Mouse (Mus musculus) forebrain, embryonic 15.5 days (tissue): Measurements from ENCODE around the gene Sik3. TPM values are rescaled to one million over a fixed set of nuclear protein-coding genes. Genes with fewer than 3 reads are reported as not detected.

Source experiments
- ATAC-seq: fragments of 200-750 bp; cut with Nextera tagmentation; replicated peaks from 2 replicates; pipeline ENCODE4 v1.8.0; 2017; ENCODE audit warnings: mild to moderate bottlenecking, moderate TSS enrichment, moderate library complexity
- H3K27ac ChIP-seq: fragments of 300-500 bp; sonication (generic); replicated peaks from 2 replicates; pipeline ENCODE4 v1.5.1; 2015; ENCODE audit warnings: mild to moderate bottlenecking, inconsistent platforms
- H3K27me3 ChIP-seq: fragments of 300-500 bp; sonication (generic); 2 replicates; pipeline ENCODE4 v1.6.1; 2015; ENCODE audit warnings: inconsistent platforms
- H3K36me3 ChIP-seq: fragments of 300-500 bp; sonication (generic); 2 replicates; pipeline ENCODE4 v1.6.1; 2015; ENCODE audit warnings: mild to moderate bottlenecking, inconsistent platforms
- H3K4me1 ChIP-seq: fragments of 300-500 bp; sonication (generic); 2 replicates; pipeline ENCODE4 v1.6.1; 2015; ENCODE audit warnings: inconsistent platforms
- H3K4me2 ChIP-seq: fragments of 300-500 bp; sonication (generic); replicated peaks from 2 replicates; pipeline ENCODE4 v1.6.1; 2015; ENCODE audit warnings: mild to moderate bottlenecking, inconsistent platforms
- H3K4me3 ChIP-seq: fragments of 300-500 bp; sonication (generic); 2 replicates; pipeline ENCODE4 v1.5.1; 2015; ENCODE audit warnings: mild to moderate bottlenecking, inconsistent platforms
- H3K9ac ChIP-seq: fragments of 300-500 bp; sonication (generic); replicated peaks from 2 replicates; pipeline ENCODE4 v1.6.1; 2015; ENCODE audit warnings: mild to moderate bottlenecking, inconsistent platforms
- H3K9me3 ChIP-seq: fragments of 300-500 bp; sonication (generic); 2 replicates; pipeline ENCODE4 v1.6.1; 2016; ENCODE audit warnings: inconsistent platforms
- WGBS: fragments of 180-500 bp; shearing (Covaris S2); methylation state at CpG from one replicate; pipeline ENCODE4 v1.1.7; 2015; ENCODE audit warnings: mixed read lengths; 5-methylcytosine and 5-hydroxymethylcytosine counted together
- polyA plus RNA-seq: library from polyadenylated mRNA; unstranded; fragments of >200 nt; fragmentation: Nextera tagmentation; extraction: Ambion mirVana; gene quantifications from 2 replicates; pipeline ENCODE4 v1.2.1, GENCODE M21; 2015

Sik3 gene
- polyA plus RNA-seq, 1 experiment from 2014 or later, result 9.2 TPM

DNA sequence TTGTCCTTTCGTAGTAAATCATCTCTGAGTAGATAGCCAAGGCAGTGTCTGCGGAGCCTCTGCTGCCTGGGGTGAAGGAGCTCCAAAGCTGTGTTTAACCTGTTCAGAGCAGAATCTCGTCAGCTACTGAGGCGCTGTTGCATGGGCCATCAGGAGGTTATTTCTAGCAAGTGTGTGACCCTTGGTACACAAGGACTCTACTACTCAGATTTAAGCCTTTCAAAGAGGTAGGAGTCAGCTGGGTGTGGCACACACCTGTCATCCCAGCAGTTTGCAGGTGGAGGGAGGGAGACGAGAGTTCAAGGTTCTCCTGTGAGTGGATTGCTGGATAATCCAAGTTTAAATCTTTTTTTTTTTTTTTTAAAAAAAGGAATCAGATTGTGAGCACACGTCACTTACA, 7.4 kb downstream of the Sik3 start:
- no peaks in the 10 kb centered on the region for H3K9me3 ChIP-seq
- no peak for ATAC-seq
- 88% methylated on average over 6 of the region's 6 CpGs for WGBS

DNA sequence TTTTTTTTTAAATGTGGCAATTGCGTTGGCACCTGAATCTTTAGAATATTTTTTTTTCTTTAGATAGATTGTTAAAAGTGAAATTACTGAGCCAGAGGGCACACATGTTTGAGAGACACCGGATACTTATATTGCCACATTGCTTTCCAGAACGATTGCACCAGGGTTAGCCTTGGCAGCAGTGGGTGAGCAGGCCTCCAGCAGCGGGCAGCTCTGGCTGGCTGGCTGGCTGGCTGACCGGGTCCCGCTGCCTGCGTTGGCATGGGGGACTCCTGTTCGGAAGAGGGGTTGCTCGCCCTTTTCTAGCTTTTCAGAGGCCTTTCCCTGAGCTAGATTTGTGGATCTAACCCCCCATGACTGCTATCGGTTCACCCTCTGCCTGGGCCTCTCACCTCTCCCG, 11.0 kb downstream of the Sik3 start:
- Histone ChIP-seq H3K9ac (no peak overlapping the region), H3K27ac (no peak overlapping the region), H3K4me2 (no peak overlapping the region), H3K4me1 (peaks cover 14% of the 10 kb centered on the region; the same call in 1 of the 2 replicates), H3K27me3 (no peaks in the 10 kb centered on the region), H3K36me3 (no peaks in the 10 kb centered on the region), H3K9me3 (no peaks in the 10 kb centered on the region), H3K4me3 (no peak overlapping the region)
- WGBS, result 90% methylated on average over 11 of the region's 11 CpGs
- ATAC-seq, result no peak

More for the DNA sequence above, 7.4 kb downstream of the Sik3 start:
- Histone ChIP-seq H3K27me3 (no peaks in the 10 kb centered on the region), H3K4me3 (no peak overlapping the region), H3K9ac (no peak overlapping the region), H3K4me1 (peaks cover 18% of the 10 kb centered on the region), H3K36me3 (no peaks in the 10 kb centered on the region), H3K27ac (no peak overlapping the region), H3K4me2 (no peak overlapping the region)

DNA sequence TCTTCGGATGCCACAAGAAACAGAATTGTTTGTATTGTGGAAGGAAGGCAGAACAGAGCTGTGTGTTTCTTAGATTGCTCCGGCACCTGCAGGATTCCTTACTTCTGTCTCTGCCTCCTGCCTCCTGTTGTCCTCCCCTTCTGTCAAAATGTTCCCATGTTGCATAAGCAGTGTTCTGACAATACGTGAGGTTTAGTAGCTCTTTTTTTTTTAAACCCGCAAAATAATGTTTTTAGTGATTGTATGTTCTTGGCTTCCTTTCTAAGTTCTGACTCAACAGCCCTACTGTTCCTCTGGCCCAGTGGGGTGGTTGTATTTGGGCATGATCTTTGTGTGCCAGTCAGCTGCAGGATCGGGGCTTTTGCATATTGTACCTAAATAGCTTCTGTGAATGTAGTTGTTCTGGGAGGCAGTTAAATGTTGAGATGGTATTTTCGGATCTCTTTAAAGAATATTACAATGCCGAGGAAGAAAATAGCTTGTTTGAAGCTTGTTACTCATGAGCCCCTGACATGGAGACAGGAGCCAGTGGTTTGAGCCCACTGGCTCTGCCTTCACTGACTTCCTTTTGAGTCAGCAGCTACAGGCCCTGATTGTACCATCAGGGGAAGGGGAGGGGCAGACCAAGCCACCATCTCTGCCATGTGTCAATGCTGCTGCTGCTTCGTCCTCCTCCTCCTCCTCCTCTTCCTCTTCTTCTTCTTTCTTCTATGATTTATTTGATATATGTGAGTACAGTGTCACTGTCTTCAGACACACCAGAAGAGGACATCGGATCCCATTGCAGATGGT, 13.6 kb downstream of the Sik3 start:
- H3K4me3 ChIP-seq, result no peak overlapping the region
- no peaks in the 10 kb centered on the region for H3K27me3 ChIP-seq
- ATAC-seq, result no peak
- no peak overlapping the region for H3K4me2 ChIP-seq
- H3K4me1 ChIP-seq, result peaks cover 14% of the 10 kb centered on the region; the same call in 1 of the 2 replicates
- no peak overlapping the region for H3K9ac ChIP-seq
- WGBS, result 77% methylated on average over 9 of the region's 9 CpGs
- no peak overlapping the region for H3K27ac ChIP-seq
- H3K9me3 ChIP-seq, result no peaks in the 10 kb centered on the region
- H3K36me3 ChIP-seq, result no peaks in the 10 kb centered on the region

GRCm38 (mm10) chr9:46027994-46028393, 15.4 kb downstream of the Sik3 start:
- WGBS, result 23% methylated on average over 8 of the region's 8 CpGs

DNA sequence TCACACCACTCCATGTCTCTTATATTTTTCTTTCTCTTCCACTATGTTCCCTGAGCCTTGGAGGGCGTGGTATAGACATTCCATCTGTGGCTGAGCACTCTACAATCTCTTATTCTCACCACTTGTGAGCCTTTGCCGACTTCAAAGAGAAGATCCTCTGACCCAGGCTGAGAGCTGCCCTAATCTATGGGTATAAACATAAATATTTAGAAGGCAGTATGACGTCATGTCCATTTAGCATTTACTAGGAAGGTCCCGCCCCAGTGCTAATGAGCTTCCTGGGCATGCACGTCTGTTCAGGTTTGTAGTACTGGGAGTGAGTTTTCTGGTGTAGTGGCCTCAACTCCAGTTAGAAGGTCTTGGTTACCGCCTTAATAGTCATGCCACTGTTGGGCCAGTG, 16.9 kb downstream of the Sik3 start:
- H3K9ac ChIP-seq, result no peak overlapping the region
- no peaks in the 10 kb centered on the region for H3K27me3 ChIP-seq
- ATAC-seq, result no peak
- no peaks in the 10 kb centered on the region for H3K9me3 ChIP-seq
- 65% methylated on average over 6 of the region's 6 CpGs for WGBS
- H3K36me3 ChIP-seq, result no peaks in the 10 kb centered on the region
- no peak overlapping the region for H3K27ac ChIP-seq
- H3K4me3 ChIP-seq, result no peak overlapping the region
- no peak overlapping the region for H3K4me2 ChIP-seq
- peaks cover 19% of the 10 kb centered on the region for H3K4me1 ChIP-seq

More at GRCm38 (mm10) chr9:46027994-46028393, 15.4 kb downstream of the Sik3 start:
- H3K4me3 ChIP-seq, result no peak overlapping the region
- no peak for ATAC-seq
- no peak overlapping the region; the same call in 1 of the 2 replicates for H3K9ac ChIP-seq
- H3K4me1 ChIP-seq, result peaks cover 19% of the 10 kb centered on the region
- no peaks in the 10 kb centered on the region for H3K27me3 ChIP-seq
- H3K36me3 ChIP-seq, result no peaks in the 10 kb centered on the region
- no peak overlapping the region for H3K27ac ChIP-seq
- no peak overlapping the region for H3K4me2 ChIP-seq
- H3K9me3 ChIP-seq, result no peaks in the 10 kb centered on the region

- Histone ChIP-seq H3K27ac (no peak overlapping the region), H3K9ac (no peak overlapping the region), H3K4me1 (peaks cover 19% of the 10 kb centered on the region), H3K9me3 (no peaks in the 10 kb centered on the region), H3K4me3 (no peak overlapping the region), H3K4me2 (no peak overlapping the region), H3K36me3 (no peaks in the 10 kb centered on the region), H3K27me3 (no peaks in the 10 kb centered on the region)
- ATAC-seq, result no peak
- 85% methylated on average over 5 of the region's 5 CpGs for WGBS
Observed at GRCm38 (mm10) chr9:46030184-46030583, 17.6 kb downstream of the Sik3 start.

DNA sequence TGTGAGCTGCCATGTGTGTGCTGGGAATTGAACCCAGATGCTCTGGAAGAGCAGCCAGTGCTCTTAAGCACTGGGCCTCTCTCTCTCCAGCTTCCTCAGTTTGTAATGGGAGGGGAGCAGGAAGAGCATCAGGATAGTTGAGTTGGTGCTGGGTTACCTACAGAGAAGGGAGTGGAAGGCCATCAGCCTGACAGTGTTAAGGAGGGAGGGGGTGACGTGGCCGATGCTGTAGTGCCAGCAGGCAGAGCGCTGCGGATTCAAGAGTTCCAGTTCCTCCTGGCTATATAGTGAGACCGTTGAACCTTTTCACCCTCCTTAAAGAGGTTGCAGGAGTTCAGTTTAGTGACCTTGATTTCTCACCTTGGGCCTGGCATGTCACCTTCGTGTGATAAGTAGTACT, 18.3 kb downstream of the Sik3 start:
- Histone ChIP-seq H3K4me1 (peaks cover 18% of the 10 kb centered on the region), H3K4me2 (no peak overlapping the region), H3K36me3 (no peaks in the 10 kb centered on the region), H3K9me3 (no peaks in the 10 kb centered on the region), H3K9ac (no peak overlapping the region), H3K4me3 (no peak overlapping the region), H3K27ac (no peak overlapping the region), H3K27me3 (no peaks in the 10 kb centered on the region)
- no peak for ATAC-seq
- 90% methylated on average over 6 of the region's 6 CpGs for WGBS

DNA sequence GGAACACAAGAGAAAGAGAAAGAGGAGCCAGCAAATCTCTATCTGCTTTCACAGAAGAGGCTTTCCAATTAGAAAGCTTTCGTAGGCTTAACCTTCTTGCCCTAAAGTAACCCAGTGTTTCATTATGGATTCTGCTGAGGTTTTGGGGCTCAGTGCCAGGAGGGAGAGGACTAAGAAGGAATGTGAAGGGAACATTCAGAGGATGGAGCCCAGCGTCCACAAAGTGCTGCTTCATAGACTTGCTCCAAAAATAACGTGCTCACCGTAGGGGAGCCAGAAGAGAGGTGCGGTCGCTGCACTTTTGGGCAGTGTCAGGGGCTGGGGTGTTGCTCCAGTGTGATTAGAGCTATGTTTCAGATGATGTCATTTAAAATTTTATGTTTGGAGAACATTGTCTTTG, 19.6 kb downstream of the Sik3 start:
- Histone ChIP-seq H3K36me3 (no peaks in the 10 kb centered on the region), H3K4me2 (no peak overlapping the region), H3K9ac (no peak overlapping the region), H3K9me3 (no peaks in the 10 kb centered on the region), H3K27me3 (no peaks in the 10 kb centered on the region), H3K4me3 (no peak overlapping the region), H3K27ac (no peak overlapping the region), H3K4me1 (peaks cover 12% of the 10 kb centered on the region)
- WGBS, result 42% methylated on average over 6 of the region's 6 CpGs
- no peak for ATAC-seq

DNA sequence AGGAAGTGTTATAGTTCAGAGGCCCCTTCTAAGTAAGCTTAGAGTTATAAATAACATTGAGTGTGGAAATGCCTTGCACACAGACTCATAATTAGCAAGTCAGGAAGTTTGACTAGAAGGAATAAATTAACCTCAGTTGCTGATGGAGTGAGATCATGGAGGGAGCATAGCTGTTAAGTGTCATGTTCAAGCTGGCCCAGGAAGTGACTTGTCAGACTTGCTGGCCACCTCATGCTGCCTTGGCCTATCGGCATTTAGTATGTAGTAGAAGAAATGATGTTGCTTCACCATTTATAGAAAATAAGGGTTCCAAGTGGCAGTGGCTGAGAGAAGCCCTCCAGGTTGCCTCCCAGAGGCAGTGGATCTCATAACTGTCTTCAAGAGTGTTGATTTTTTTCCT, 20.4 kb downstream of the Sik3 start:
- Histone ChIP-seq H3K9ac (no peak overlapping the region), H3K4me2 (no peak overlapping the region), H3K9me3 (no peaks in the 10 kb centered on the region), H3K36me3 (no peaks in the 10 kb centered on the region), H3K4me1 (peaks cover 8% of the 10 kb centered on the region), H3K27me3 (no peaks in the 10 kb centered on the region), H3K4me3 (no peak overlapping the region), H3K27ac (no peak overlapping the region)
- ATAC-seq, result no peak
- WGBS, result 100% methylated on average over 1 of the region's 1 CpGs

GRCm38 (mm10) chr9:46033862-46034261, 21.2 kb downstream of the Sik3 start:
- Histone ChIP-seq H3K4me1 (peaks cover 5% of the 10 kb centered on the region), H3K4me2 (no peak overlapping the region), H3K27me3 (no peaks in the 10 kb centered on the region), H3K36me3 (no peaks in the 10 kb centered on the region), H3K27ac (no peak overlapping the region), H3K9ac (no peak overlapping the region), H3K4me3 (no peak overlapping the region), H3K9me3 (no peaks in the 10 kb centered on the region)
- 84% methylated on average over 3 of the region's 3 CpGs for whole genome bisulfite sequencing
- no peak for ATAC-seq

DNA sequence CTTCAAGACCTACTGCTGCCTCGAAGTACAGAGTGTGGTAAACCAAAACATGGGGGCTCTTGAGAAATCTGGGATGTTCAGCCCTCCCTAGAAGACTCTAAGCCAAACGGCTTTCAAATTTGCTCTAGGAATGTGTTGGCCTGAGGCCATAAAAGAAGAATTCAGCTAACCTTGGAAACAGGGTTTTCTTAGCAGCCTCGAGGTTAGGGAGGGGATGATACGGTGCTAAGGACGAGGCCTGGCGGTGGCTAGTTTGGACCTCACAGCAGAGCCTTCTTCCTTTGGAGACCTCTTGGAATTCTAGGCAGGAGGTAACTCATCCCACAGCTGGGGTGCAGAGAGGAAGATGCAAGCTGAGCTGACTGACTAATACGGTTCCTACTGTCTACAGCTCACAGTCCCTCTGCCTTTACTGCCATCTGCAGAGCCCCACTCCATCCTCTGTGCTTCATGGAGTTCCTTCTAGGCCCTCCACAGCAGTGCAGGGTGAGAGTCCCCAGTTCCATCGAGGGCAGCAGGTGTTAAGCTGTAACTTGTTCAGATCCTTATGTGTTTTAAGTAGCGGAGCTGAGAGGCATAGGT, 22.8 kb downstream of the Sik3 start:
- no peak overlapping the region for H3K4me2 ChIP-seq

GRCm38 (mm10) chr9:46036881-46037280, 24.3 kb downstream of the Sik3 start:
- no peak overlapping the region for H3K4me3 ChIP-seq
- H3K4me2 ChIP-seq, result no peak overlapping the region
- no peak for ATAC-seq
- H3K9me3 ChIP-seq, result no peaks in the 10 kb centered on the region
- H3K4me1 ChIP-seq, result peaks cover 4% of the 10 kb centered on the region
- H3K27ac ChIP-seq, result no peak overlapping the region
- WGBS, result 85% methylated on average over 8 of the region's 8 CpGs
- no peaks in the 10 kb centered on the region for H3K27me3 ChIP-seq
- no peaks in the 10 kb centered on the region for H3K36me3 ChIP-seq
- no peak overlapping the region for H3K9ac ChIP-seq

More for the DNA sequence above, 22.8 kb downstream of the Sik3 start:
- Histone ChIP-seq H3K27ac (no peak overlapping the region), H3K4me1 (peaks cover 5% of the 10 kb centered on the region), H3K4me3 (no peak overlapping the region), H3K27me3 (no peaks in the 10 kb centered on the region), H3K36me3 (no peaks in the 10 kb centered on the region), H3K9me3 (no peaks in the 10 kb centered on the region), H3K9ac (no peak overlapping the region)
- WGBS, result 64% methylated on average over 9 of the region's 9 CpGs
- no peak for ATAC-seq
